Mouse (Mus musculus) CD8-positive naive resting alpha-beta T cell, adult 2 months (primary cell): ENCODE results near the gene Myo1a.

Experiments used
- DNase-seq, 2 experiments: peaks; one replicate each; pipeline ENCODE4 v3.0.0; 2022; ENCODE audit warnings: low read depth in 2 of 2, low spot score in 2 of 2

Gene Myo1a

GRCm38 (mm10) chr10:127674794-127675522, 30.0 kb upstream of the Myo1a start:
- DNase-seq, result peak; percentile 79 to 82

GRCm38 (mm10) chr10:127675859-127676398, 29.0 kb upstream of the Myo1a start:
- DNase-seq, result no peak

GRCm38 (mm10) chr10:127676691-127677548, 28.1 kb upstream of the Myo1a start:
- peak; percentile 83 to 86 for DNase-seq

- DNase-seq, result peak; percentile 57 to 75
Measured at GRCm38 (mm10) chr10:127677591-127678336, 27.2 kb upstream of the Myo1a start.

- no peak for DNase-seq
Measured at GRCm38 (mm10) chr10:127679208-127679607, 25.8 kb upstream of the Myo1a start.

GRCm38 (mm10) chr10:127679881-127680280, 25.1 kb upstream of the Myo1a start:
- no peak for DNase-seq

GRCm38 (mm10) chr10:127682886-127683285, 22.1 kb upstream of the Myo1a start:
- no peak for DNase-seq

DNA sequence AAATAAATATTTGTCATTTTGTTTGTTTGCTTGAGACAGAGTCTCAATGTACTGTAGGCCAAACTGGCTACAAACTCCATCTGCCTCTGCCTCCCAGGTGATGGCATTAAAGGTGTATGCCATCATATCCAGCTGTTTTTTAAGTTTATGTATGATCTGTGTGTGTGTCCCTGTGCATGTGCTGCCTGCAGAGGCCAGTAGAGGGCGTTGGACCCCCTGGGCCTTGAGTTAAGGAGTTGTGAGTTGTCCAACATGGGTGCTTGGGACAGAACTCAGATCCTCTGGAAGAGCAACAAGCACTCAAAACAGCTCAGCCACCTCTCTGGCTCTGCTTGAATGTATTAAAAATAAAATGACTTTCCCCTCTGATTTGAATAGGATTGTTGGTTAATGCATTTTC, 13.9 kb upstream of the Myo1a start:
- DNase-seq, result no peak

DNA sequence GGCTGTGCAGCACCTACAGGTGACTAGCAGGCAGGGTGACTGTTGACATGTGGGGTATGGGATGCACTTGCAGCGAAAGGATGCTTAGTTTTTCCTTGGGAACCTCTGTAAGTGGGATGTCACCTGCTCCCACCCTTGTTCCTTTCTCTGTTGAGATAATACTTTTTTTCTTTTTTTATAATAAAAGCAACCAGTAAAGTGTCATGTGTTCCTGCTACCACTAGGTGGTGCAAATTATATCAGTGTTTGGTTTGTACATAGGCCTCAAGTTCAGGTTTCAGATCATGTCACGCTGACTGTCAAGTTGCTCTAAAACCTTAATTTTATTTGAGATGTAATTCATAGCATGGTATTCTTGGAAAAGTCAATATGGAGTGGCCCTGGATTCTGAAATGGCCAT, 10.3 kb upstream of the Myo1a start:
- peak in 1 of 2 experiments; percentile 9 for DNase-seq

- no peak for DNase-seq
Measured at GRCm38 (mm10) chr10:127695775-127696174, 9.2 kb upstream of the Myo1a start.

- DNase-seq, result no peak
Measured at GRCm38 (mm10) chr10:127698966-127699365, 6.0 kb upstream of the Myo1a start.

DNA sequence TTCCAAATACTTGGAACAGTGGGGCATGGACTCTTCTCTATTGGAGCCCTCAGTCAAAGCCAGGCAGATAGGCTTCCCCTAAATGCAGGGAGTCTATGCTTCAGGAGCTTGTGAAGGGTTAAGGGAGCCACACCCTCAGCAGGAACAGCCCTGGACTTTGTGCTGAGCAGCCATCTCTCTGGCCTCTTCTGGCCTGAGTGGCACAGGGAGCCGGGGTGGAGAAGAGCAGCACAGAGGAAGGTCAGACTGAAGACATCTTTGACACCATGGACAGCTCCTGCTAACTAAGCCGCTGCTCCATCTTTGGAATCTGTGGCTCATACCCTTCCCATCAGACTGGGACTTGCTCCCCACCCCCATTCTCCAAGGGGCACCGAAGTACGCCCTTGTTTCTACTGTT, 1.7 kb upstream of the Myo1a start:
- no peak for DNase-seq

DNA sequence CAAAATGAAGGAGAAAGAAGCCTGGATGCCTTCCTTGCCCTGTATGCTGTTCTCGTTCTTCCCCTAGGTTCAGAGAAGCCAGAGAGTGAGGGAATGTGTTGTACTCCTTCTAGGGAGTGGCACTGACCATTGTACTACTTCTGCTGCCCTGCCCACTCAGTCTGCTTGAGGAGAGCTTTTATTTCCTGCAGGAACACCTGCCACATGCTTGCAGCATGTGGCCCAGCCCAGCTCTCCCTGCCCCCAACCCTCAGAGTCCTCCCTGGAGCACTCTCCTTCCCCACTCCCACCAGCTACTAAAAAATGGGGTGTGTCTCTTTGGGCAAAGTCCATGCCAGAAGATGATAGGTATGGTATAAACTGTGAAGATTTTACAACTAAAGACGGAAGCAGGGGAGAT, 677 bp upstream of the Myo1a start:
- no peak for DNase-seq

- no peak for DNase-seq
Measured at GRCm38 (mm10) chr10:127705783-127706182, 813 bp downstream of the Myo1a start.

GRCm38 (mm10) chr10:127707721-127708120, 2.8 kb downstream of the Myo1a start:
- no peak for DNase-seq

DNA sequence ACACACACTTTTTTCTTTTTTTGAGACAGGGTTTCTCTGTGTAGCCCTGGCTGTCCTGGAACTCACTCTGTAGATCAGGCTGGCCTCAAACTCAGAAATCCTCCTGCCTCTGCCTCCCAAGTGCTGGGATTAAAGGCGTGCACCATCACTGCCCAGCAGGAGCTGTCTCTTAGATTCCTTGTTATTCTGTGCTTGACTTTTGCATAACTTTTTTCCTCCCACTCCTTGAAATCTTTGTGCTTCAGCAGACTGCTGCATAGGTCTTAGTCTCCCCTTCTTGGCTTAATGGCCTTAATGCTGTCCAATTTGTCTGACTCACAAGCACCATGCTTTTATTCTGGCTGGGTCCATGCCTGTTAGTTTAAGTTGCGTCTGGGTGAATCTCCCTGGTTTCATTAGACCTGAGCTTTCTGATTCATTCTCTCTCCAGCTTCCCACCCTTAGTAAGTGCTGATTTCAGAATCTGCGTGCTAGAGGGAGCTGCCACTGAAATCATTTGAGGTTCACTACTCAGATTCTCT, 3.9 kb downstream of the Myo1a start:
- no peak for DNase-seq

- no peak for DNase-seq
Measured at GRCm38 (mm10) chr10:127710331-127710730, 5.4 kb downstream of the Myo1a start.

DNA sequence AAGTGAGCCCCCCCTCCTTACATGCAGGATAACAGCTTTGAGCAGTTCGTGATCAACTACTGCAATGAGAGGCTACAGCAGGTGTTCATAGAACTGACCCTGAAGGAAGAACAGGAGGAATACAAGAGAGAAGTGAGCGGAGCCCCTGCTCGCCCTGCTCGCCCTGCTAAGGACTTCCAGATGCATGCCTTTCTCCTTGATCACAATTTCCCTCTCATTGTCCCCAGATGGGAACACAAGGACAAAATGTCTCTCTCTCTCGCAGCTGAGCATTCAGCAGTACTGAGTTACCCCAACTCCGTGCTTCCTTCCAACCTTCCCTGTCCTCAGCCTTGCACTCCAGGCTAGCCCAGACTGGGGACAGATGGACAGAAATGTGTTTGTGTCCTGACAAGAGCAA, 7.8 kb downstream of the Myo1a start:
- DNase-seq, result no peak

- DNase-seq, result no peak
Measured at GRCm38 (mm10) chr10:127721671-127722418, 16.9 kb downstream of the Myo1a start.

- DNase-seq, result no peak
Measured at GRCm38 (mm10) chr10:127724178-127724577, 19.2 kb downstream of the Myo1a start, which contains the start of gene Tac2. TSS of gene Tac2 (plus strand) at chr10:127724478.
